Mouse (Mus musculus): ENCODE measurements around the gene Rnf208.

- no peak for TF ChIP-seq CTCF (conservative IDR thresholded peaks at IDR 0.05; ENCODE audit: insufficient read depth, insufficient read length, low read depth, low read length)
- TF ChIP-seq POLR2A (IDR thresholded peaks at IDR 0.05; ENCODE audit: low read depth, low read length), result no peak
Observed at GRCm38 (mm10) chr2:25218445-25218844, 23.6 kb upstream of the Rnf208 start, which contains the start of gene Fam166a.

Data from kidney, adult 2 months (tissue).